Mouse (Mus musculus) heart, adult 8-10 months (tissue): ENCODE results near the gene H3f3a. TPM values are rescaled to one million over a fixed set of nuclear protein-coding genes. Genes with fewer than 3 reads are reported as not detected.
"Not testable (repeated sequence)": the region's sequence is repeated elsewhere in the genome, so short reads cannot be mapped to it uniquely, and the experiment has no call there.

Experiments
- DNase-seq: peaks from one replicate; pipeline ENCODE4 v3.0.0; 2022; ENCODE audit warnings: low spot score
- total RNA-seq, 4 experiments: library from RNA; stranded (reverse); gene quantifications; 2 replicates each; pipeline ENCODE4 v1.2.4; 2022

Gene H3f3a
- 100 to 1,000 TPM; 363 to 431 (median 376) TPM for total RNA-seq

- peak; percentile 85 for DNase-seq
Observed at GRCm38 (mm10) chr1:180813885-180814740, at the start of gene H3f3a. Gene H3f3a, minus strand, starts transcription at chr1:180813943.

DNA sequence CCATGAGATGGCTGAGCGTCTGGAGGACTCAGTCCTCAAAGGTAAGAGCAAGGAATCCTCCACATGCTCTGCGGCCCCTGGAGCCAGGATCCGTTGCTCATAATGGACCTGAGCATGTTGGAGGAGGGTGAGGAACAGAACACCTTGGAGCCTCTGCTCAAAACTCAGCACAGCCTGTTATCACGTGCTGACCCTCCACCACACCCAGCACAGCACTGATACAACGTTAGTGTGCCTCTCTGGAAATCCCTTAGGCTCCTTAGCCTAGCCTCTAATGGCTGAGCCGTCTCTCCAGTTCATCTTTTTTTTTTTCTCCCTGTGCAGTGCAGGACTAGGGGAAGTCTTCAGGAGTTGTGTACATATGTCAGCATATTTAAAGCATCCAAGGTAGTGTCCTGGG is 46.3 kb upstream of the H3f3a start:
- DNase-seq = no peak

DNA sequence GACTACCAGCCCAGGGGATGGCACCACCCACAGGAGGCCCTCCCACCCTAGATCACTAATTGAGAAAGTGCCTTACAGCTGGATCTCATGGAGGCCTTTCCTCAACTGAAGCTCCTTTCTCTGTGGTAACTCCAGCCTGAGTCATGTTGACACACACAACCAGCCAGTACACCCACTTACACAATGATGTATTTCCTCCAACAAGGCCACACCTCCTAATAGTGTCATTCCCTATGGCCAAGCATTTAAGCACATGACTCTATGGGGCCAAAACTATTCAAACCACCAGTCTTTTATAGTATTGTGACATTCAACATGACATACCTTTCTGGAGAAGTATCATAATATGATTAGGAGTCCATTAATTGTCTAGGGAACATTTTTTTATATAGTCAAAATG is 45.0 kb upstream of the H3f3a start:
- DNase-seq = no peak

DNA sequence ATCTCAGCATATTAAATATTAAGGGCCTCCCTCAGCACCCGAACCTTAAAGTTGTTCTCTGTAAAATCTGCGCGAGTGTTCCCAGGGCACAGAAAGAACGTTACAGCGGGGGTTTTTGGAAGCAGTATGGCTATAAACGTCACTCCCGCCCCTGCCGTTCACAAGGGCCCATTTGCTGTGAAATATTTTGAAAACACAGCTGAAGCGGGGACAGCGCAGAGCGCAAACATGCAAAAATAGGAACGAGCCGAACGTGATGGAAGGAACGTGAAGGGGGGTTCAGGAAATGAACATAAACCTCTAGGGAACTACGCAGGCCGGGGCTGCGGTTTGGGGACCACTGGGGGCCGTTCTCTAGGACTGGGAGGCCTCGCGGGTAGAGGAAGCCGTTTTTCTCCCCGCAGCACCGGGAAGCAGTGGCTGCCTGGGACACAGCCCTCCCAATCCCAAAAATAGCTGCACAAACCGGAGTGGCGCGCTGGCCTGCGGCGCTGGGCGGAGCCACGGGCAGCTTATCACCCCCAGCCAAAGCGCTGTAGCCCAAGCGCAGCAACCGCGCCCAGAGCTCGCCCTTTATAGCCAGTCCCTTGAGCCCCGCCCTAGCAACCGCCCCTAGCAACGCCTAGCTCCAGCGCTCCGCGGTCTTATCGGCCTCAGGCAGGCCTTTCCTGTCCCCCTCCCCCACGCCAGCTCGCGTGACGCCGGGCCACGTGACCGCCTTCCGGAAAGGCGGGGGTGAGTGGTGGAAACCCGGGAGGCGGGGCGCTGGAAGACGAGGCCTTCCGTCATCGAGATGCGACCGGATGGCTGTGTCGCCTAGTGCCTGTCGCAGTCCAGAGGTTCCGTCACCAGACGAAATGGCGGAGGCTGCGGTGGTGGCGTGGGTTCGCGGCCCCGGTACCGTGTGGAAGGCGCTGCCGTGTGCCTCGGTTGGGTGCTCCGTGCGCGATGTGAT is 36.9 kb upstream of the H3f3a start, which contains the start of gene Sde2:
Sde2 (plus strand) TSS at position 812 of the 955 bp plus-strand sequence.
- DNase-seq = peak; percentile 100

DNA sequence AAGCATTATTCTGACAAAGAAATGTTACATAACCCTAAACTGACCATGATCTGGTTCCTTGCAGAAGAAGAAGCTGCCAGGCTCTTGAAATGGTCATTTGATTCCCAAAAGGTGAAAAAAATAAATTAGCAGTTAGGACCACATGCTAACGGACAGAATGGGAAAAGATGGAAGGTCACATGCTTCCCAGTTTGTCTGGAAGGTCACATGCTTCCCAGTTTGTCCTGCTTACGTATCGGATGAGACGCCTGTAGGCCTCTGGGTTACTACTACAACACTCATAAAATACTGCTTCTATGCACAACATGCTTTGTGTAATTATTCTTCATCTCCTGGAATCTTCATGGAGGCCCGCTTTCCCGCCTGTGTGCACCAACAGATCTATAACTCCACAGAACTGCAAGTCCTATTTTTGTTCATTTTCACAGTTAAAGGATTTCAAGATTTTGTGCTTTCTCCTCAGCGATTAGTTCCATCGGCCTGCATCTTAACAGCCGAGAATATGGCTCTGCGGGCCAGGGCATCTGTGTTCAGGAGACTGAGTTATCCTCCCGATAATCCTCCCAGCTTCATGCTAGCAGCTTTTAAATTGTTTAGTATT is 36.1 kb upstream of the H3f3a start:
- DNase-seq = peak; percentile 23

GRCm38 (mm10) chr1:180848511-180849241 is 34.9 kb upstream of the H3f3a start:
- peak; percentile 83 for DNase-seq

DNA sequence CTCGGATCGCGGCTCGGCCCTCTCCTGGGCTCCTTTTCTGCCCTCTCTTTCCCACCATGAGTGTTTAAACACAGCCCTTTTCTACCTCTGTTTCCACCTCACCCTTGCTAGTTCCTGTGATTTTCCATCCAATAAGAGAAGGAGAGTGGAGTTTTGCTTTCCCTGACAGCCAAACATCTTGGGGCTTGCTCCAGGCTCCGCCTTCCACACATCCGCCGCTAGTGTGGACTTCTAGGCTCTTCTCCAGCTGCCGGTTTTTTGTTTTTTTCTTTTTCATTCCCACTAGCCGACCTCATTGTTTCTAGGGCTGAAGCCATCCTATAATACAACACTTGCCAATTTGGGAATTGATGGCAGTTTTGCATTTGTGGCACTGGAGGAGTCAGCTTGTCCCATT is 34.4 kb upstream of the H3f3a start:
- DNase-seq = peak; percentile 87

GRCm38 (mm10) chr1:180841561-180842300 is 28.0 kb upstream of the H3f3a start:
- DNase-seq = no peak

DNA sequence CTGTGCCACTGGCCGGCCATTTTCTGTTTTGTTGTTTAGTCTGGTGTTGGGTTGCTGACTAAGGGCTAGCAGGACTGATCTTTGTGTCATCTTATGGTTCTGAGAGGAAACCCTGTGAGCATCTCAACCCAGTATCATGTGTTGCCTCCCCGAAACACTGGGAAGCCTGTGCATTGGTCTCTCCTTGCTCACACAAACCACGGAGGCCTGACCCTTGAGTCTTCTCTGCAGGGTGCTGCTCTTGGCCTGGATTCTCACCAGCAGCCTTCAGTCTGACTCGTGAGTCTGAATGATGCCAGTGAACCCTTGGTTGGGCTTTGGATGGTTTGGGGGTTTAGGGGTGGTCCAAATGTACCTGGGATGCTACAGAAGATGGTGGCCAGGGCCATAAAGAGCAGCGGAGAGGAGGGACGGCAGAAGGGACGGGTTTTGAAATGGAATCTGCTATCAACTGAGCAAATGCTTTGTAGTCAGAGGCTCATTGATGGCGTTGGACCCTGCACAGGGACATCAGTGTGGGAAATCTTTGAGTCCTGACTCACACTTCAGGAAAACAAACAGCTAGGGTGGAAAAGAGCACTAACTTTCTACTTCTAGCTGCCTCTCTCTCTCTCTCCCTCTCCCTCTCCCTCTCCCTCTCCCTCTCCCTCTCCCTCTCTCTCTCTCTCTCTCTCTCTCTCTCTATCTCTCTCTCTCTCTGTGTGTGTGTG is 25.6 kb upstream of the H3f3a start:
- no peak for DNase-seq

DNA sequence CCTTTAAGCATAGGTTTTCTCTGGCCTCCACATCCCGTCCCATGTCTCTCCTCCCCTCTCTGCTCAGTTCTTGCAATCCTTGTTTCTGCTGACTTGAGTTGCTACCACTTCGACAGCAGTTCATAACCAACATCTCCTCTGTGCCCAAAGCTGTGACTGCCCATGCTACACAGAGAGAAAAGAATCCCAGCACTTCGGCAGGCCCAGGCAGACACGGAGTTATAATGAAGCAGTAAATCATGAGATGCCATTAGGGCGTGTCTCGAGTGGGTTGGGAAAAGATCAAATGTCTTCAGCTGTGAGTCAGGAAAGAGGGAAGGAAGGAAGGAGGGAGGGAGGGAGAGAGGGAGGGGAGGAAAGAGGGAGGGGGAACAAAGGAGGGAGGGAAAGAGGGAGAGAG is 24.3 kb upstream of the H3f3a start:
- DNase-seq = no peak

DNA sequence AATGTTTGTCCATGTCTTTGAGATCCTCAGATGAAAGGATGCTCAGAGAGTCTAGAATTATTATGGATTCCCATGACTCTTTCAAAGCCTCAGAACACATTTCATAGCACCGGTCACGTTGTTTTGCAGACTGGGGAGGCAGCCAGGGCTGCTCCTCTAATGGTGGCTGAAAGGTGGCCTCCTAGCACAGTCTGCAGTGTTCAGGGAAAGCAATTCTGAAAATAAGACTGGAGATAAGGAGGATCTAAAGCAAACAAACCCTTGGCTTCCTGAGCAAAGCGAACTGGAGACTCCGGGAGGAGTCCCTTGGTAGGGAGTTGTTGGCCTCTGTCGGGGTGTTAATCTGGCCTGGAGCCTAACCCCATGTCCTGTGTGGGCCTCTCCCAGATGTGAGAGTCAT is 23.4 kb upstream of the H3f3a start:
- no peak for DNase-seq

GRCm38 (mm10) chr1:180836467-180836866 is 22.7 kb upstream of the H3f3a start:
- DNase-seq = not testable (repeated sequence)

- DNase-seq = no peak
Observed at GRCm38 (mm10) chr1:180835273-180836015, 21.7 kb upstream of the H3f3a start.

DNA sequence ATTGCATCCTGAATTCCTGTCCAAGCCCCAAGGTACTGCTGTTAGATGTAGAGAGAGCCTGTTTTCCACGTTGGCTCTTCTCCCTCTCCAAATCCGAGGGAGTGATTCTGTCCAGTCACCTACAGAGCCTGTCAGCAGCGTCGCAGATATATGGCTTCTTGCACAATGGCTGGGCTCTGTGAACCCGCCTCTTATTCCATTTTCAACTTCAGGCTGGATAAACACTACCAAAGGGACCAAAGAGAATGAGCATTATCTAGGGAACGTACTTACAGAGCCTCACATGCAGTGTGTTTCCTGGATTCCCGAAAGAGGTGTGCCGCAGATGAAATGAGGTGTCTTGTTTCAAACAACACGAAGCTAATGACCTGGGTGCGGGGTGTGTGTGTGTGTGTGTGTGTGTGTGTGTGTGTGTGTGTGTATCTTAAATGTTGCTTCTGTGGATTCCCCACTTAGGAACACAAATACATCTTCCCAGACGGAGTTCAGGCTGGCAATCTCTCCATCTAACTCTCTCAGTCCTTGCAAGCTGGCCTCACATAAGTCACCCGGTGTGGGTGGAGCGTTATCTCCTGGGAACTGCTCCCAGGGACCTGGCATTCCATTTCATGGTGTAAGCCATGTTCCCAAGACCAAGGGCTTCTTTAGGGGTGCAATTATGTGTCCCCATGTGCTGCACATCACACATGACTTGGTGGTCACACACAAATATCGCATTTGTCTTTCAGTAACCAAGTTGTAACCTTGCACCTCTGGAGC is 17.0 kb upstream of the H3f3a start:
- no peak for DNase-seq

DNA sequence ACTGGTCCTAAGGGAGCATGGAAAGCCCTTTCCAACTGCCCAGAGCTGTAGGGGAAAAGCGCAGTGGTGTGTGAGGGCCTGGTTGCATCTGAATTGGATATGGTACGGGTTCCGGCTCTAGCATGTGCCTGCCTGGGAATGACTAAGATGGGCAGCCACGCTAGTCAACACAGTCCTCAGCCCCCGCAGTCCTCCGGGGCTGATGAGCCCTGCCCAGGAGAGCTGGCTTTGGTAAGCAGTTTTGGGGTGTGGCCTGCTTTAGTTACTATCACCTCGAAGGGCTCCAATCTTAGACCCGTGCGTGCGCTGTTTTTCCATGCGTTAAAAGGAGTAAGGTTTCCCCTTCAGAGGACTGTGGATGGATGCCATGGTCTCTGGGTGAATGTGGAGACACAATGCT is 16.4 kb upstream of the H3f3a start:
- no peak for DNase-seq

- DNase-seq = no peak
Observed at GRCm38 (mm10) chr1:180829775-180830174, 16.0 kb upstream of the H3f3a start.

- no peak for DNase-seq
Observed at GRCm38 (mm10) chr1:180826634-180827033, 12.9 kb upstream of the H3f3a start.

DNA sequence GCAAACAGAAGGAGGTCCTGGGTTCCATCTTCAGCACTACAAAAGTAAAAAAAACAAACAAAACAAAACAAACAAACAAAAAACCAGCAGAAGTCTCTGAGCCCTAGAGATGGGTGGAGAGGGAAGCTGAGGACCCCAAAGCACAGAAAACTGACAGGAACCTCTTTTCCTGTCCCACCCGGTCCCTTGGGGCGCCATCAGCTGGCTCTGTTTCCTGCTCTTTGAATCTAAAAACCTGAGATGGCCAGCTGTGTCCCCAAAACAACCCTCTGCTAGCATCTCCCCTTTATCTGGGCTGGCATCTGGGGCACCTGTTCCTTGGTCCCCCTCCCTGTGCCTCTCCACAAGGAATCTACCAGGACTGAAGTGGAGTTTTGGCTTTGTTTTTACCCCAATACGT is 11.0 kb upstream of the H3f3a start:
- peak; percentile 51 for DNase-seq
